Mouse (Mus musculus) heart, adult 2 months (tissue): Measurements from ENCODE around the gene Krtdap. TPM values are rescaled to one million over a fixed set of nuclear protein-coding genes. Genes with fewer than 3 reads are reported as not detected.

Experiments
- DNase-seq, 2 experiments: peaks; one replicate each; pipeline ENCODE4 v3.0.0; 2021
- H3K27ac ChIP-seq: fragments of 200-600 bp; 2 replicates; pipeline ENCODE4 v1.8.1; 2022
- H3K27me3 ChIP-seq: fragments of 200-500 bp; 2 replicates; pipeline ENCODE4 v1.6.1; 2012; ENCODE audit warnings: mild to moderate bottlenecking, low read length, inconsistent platforms, mixed read lengths; ENCODE audit not compliant: control insufficient read depth, insufficient read depth
- H3K36me3 ChIP-seq: fragments of 200-500 bp; 2 replicates; pipeline ENCODE4 v1.6.1; 2012; ENCODE audit warnings: low read length, inconsistent platforms; ENCODE audit not compliant: control insufficient read depth, insufficient read depth
- H3K4me1 ChIP-seq: fragments of 200-500 bp; 2 replicates; pipeline ENCODE4 v1.6.1; 2011; ENCODE audit warnings: low read length; ENCODE audit not compliant: control insufficient read depth, insufficient read depth
- H3K4me3 ChIP-seq: fragments of 200-600 bp; 2 replicates; pipeline ENCODE4 v1.8.1; 2022
- H3K79me2 ChIP-seq: fragments of 200-500 bp; replicated peaks from 2 replicates; pipeline ENCODE4 v1.6.1; 2012; ENCODE audit warnings: mild to moderate bottlenecking, inconsistent platforms, low read length, moderate library complexity, mixed read lengths; ENCODE audit not compliant: control insufficient read depth, insufficient read depth
- H3K9ac ChIP-seq: fragments of 200-500 bp; 2 replicates; pipeline ENCODE4 v1.6.1; 2012; ENCODE audit warnings: low read depth, mild to moderate bottlenecking, control low read depth, inconsistent platforms, low read length, mixed read lengths
- CTCF ChIP-seq: fragments of 200-600 bp; IDR thresholded peaks from 2 replicates; pipeline ENCODE4 v1.8.1; 2022; ENCODE audit warnings: antibody characterized with exemption, mild to moderate bottlenecking, moderate library complexity
- EP300 ChIP-seq: fragments of 200-500 bp; IDR thresholded peaks from 2 replicates; pipeline ENCODE4 v1.6.1; 2011; ENCODE audit warnings: low read depth, low read length, control low read depth; ENCODE audit not compliant: insufficient read depth
- POLR2A ChIP-seq: fragments of 200-500 bp; IDR thresholded peaks from 2 replicates; pipeline ENCODE4 v1.6.1; 2011; ENCODE audit warnings: mild to moderate bottlenecking, low read depth, low read length, control low read depth; ENCODE audit not compliant: insufficient read depth
- WGBS: fragments of 180-500 bp; shearing (Covaris S2); methylation state at CpG from one replicate; pipeline ENCODE4 v1.1.7; 2018; 5-methylcytosine and 5-hydroxymethylcytosine counted together
- intact Hi-C: fragments of 180-260 bp; cut with DNase I; formaldehyde crosslinking; loops from one replicate; pipeline ENCODE4 v1.15.1; 2025
- polyA plus RNA-seq: library from polyadenylated mRNA; depleted of rRNA; stranded (reverse); fragments of >200 nt; gene quantifications from 2 replicates; pipeline ENCODE4 v1.2.3, GENCODE M21; 2012
- total RNA-seq, 2 experiments: library from RNA; stranded (reverse); gene quantifications; 2 replicates each; pipeline ENCODE4 v1.2.3; 2021

Gene Krtdap
- total and polyA plus RNA-seq, 3 experiments: not detected

- no peaks in the 10 kb centered on the region for H3K36me3 ChIP-seq
- intact Hi-C loops: no loop called here
- no peaks in the 10 kb centered on the region for H3K4me1 ChIP-seq
- no peaks in the 10 kb centered on the region for H3K79me2 ChIP-seq
- no peak overlapping the region for H3K4me3 ChIP-seq
- WGBS: 35% methylated on average over 9 of the region's 9 CpGs
- no peak for TF ChIP-seq CTCF
- no peak for TF ChIP-seq POLR2A
- TF ChIP-seq EP300: no peak
- H3K27ac ChIP-seq: no peak overlapping the region
- DNase-seq: no peak
- H3K27me3 ChIP-seq: no peaks in the 10 kb centered on the region
- H3K9ac ChIP-seq: no peak overlapping the region
Observed at GRCm38 (mm10) chr7:30811757-30812290, 24.1 kb downstream of the Krtdap start.

- no peak for TF ChIP-seq CTCF
- TF ChIP-seq EP300: no peak
- no peak for TF ChIP-seq POLR2A
- intact Hi-C loops: no loop called here
- Histone ChIP-seq H3K27me3 (no peaks in the 10 kb centered on the region), H3K79me2 (no peaks in the 10 kb centered on the region), H3K36me3 (no peaks in the 10 kb centered on the region), H3K27ac (no peak overlapping the region), H3K4me1 (no peaks in the 10 kb centered on the region), H3K4me3 (no peak overlapping the region), H3K9ac (no peak overlapping the region)
- 67% methylated on average over 6 of the region's 6 CpGs for WGBS
- DNase-seq: no peak
Observed at GRCm38 (mm10) chr7:30812291-30812807, 24.7 kb downstream of the Krtdap start.

GRCm38 (mm10) chr7:30820131-30820530 lies 32.4 kb downstream of the Krtdap start:
- no peak overlapping the region for H3K9ac ChIP-seq
- no peak overlapping the region for H3K27ac ChIP-seq
- no peak for TF ChIP-seq POLR2A
- TF ChIP-seq EP300: no peak
- no peak for TF ChIP-seq CTCF
- H3K4me1 ChIP-seq: no peaks in the 10 kb centered on the region
- intact Hi-C loops: no loop called here
- no peaks in the 10 kb centered on the region for H3K36me3 ChIP-seq
- no peak for DNase-seq
- no peak overlapping the region for H3K4me3 ChIP-seq
- no peaks in the 10 kb centered on the region; the same call in 1 of the 2 replicates for H3K27me3 ChIP-seq
- 52% methylated on average over 6 of the region's 6 CpGs for WGBS
- no peaks in the 10 kb centered on the region for H3K79me2 ChIP-seq

- no peaks in the 10 kb centered on the region for H3K4me1 ChIP-seq
- H3K4me3 ChIP-seq: no peak overlapping the region
- no peak for TF ChIP-seq EP300
- TF ChIP-seq CTCF: no peak
- no peak for TF ChIP-seq POLR2A
- H3K27ac ChIP-seq: no peak overlapping the region
- no peaks in the 10 kb centered on the region for H3K36me3 ChIP-seq
- intact Hi-C loops: no loop called here
- no peak for DNase-seq
- WGBS: 48% methylated on average over 7 of the region's 7 CpGs
- H3K79me2 ChIP-seq: no peaks in the 10 kb centered on the region
- no peaks in the 10 kb centered on the region; the same call in 1 of the 2 replicates for H3K27me3 ChIP-seq
- H3K9ac ChIP-seq: no peak overlapping the region
Observed at GRCm38 (mm10) chr7:30820854-30821445, 33.3 kb downstream of the Krtdap start.

GRCm38 (mm10) chr7:30821532-30821931 lies 33.8 kb downstream of the Krtdap start:
- H3K36me3 ChIP-seq: no peaks in the 10 kb centered on the region
- TF ChIP-seq CTCF (no peak), EP300 (no peak), POLR2A (no peak)
- peak overlapping the region; percentile 17; the same call in 1 of the 2 replicates for H3K27ac ChIP-seq
- no peak overlapping the region for H3K9ac ChIP-seq
- H3K4me1 ChIP-seq: no peaks in the 10 kb centered on the region
- WGBS: 50% methylated on average over 5 of the region's 5 CpGs
- H3K4me3 ChIP-seq: no peak overlapping the region
- intact Hi-C loops: no loop called here
- H3K27me3 ChIP-seq: no peaks in the 10 kb centered on the region; the same call in 1 of the 2 replicates
- H3K79me2 ChIP-seq: no peaks in the 10 kb centered on the region
- no peak for DNase-seq

- intact Hi-C loops: no loop called here
- no peak within 1 kb of the TSS for H3K4me3 ChIP-seq
- 87% methylated on average over 18 of the region's 18 CpGs for WGBS
- H3K9ac ChIP-seq: no peak within 1 kb of the TSS
- DNase-seq: no peak
- TF ChIP-seq EP300: no peak
- TF ChIP-seq CTCF: no peak
- no peak for TF ChIP-seq POLR2A
- no peaks in the 10 kb centered on the region for H3K4me1 ChIP-seq
- H3K27me3 ChIP-seq: no peaks in the 10 kb centered on the region; the same call in 1 of the 2 replicates
- no peaks in the 10 kb centered on the region for H3K36me3 ChIP-seq
- H3K27ac ChIP-seq: no peak within 1 kb of the TSS
- H3K79me2 ChIP-seq: no peaks in the 10 kb centered on the region
Observed at GRCm38 (mm10) chr7:30823675-30824074, 36.0 kb downstream of the Krtdap start, which contains the start of gene Ffar2. Ffar2 (minus strand) TSS chr7:30823775.
